Mouse (Mus musculus): ENCODE data around the gene Plin4. TPM values are rescaled to one million over a fixed set of nuclear protein-coding genes. Genes with fewer than 3 reads are reported as not detected.

Gene Plin4
- total RNA-seq (2021) (100 to 1,000 TPM; 151 to 170 TPM), polyA plus RNA-seq (2012; rRNA removed) (114 and 167 TPM in 2 replicates)
- long read RNA-seq, partial matches to known transcripts = 5 of 16 reads
- long read RNA-seq, other reads (novel, unspliced or antisense) = 11 of 16 reads

- no peaks in the 10 kb centered on the region for H3K27me3 ChIP-seq (ENCODE audit: control insufficient read depth, insufficient read depth, low read length)
- no peaks in the 10 kb centered on the region for H3K79me2 ChIP-seq (replicated peaks; ENCODE audit: control insufficient read depth, insufficient read depth, low read length)
- peak within 1 kb of the TSS; percentile 53 for H3K4me3 ChIP-seq
- no peaks in the 10 kb centered on the region for H3K36me3 ChIP-seq (ENCODE audit: control insufficient read depth, insufficient read depth, low read length)
- DNase-seq = peak; percentile 76 to 83
- H3K27ac ChIP-seq = peak within 1 kb of the TSS; percentile 96
- TF ChIP-seq POLR2A (IDR thresholded peaks at IDR 0.05; ENCODE audit: insufficient read depth, low read depth, low read length) (peak; percentile 91), EP300 (IDR thresholded peaks at IDR 0.05; ENCODE audit: insufficient read depth, low read depth, low read length) (peak; percentile 94), CTCF (IDR thresholded peaks at IDR 0.05) (peak; percentile 33)
- WGBS = 36% methylated on average over 10 of the region's 10 CpGs
- intact Hi-C loops (cut with DNase I) = no loop called here
- H3K9ac ChIP-seq (ENCODE audit: low read depth, low read length) = peak within 1 kb of the TSS; percentile 78
- H3K4me1 ChIP-seq (ENCODE audit: control insufficient read depth, insufficient read depth, low read length) = peaks cover 7% of the 10 kb centered on the region
These were observed at the start of gene Plin4 for GRCm38 (mm10) chr17:56109219-56110051. Gene Plin4 (minus strand): TSS chr17:56109803.

- 21% methylated on average over 9 of the region's 9 CpGs for WGBS
- intact Hi-C loops (cut with DNase I) = no loop called here
These were observed 44.0 kb upstream of the Plin4 start for GRCm38 (mm10) chr17:56153643-56154042.

DNA sequence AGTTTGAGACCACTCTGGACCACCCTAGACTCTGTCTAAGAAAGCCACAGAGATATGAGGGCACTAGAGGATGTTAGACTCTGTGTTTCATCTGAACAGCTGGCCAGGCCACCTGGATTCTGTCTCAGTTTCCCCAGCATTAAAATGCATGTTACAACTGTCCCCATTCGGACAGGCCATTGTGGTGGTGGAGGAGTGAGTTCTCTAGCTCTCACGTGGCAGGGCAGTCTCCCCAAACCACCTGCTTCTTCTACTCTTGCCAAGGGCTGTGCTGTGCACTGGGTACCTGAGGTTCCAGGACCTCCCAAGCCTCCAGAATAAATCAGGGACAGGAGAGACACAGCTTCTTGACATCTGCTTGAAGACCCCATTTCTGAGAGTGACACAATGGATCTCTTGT, 40.3 kb upstream of the Plin4 start:
- TF ChIP-seq POLR2A (IDR thresholded peaks at IDR 0.05; ENCODE audit: insufficient read depth, low read depth, low read length) (no peak), EP300 (IDR thresholded peaks at IDR 0.05; ENCODE audit: insufficient read depth, low read depth, low read length) (no peak), CTCF (IDR thresholded peaks at IDR 0.05) (no peak)
- peaks cover 4% of the 10 kb centered on the region for H3K27me3 ChIP-seq (ENCODE audit: control insufficient read depth, insufficient read depth, low read length)
- H3K27ac ChIP-seq = no peak overlapping the region
- H3K9ac ChIP-seq (ENCODE audit: low read depth, low read length) = no peak overlapping the region
- no peaks in the 10 kb centered on the region for H3K4me1 ChIP-seq (ENCODE audit: control insufficient read depth, insufficient read depth, low read length)
- no peak for DNase-seq
- H3K36me3 ChIP-seq (ENCODE audit: control insufficient read depth, insufficient read depth, low read length) = no peaks in the 10 kb centered on the region
- H3K79me2 ChIP-seq (replicated peaks; ENCODE audit: control insufficient read depth, insufficient read depth, low read length) = no peaks in the 10 kb centered on the region
- WGBS = 43% methylated on average over 2 of the region's 2 CpGs
- intact Hi-C loops (cut with DNase I) = no loop called here
- no peak overlapping the region for H3K4me3 ChIP-seq

More at GRCm38 (mm10) chr17:56153643-56154042, 44.0 kb upstream of the Plin4 start:
- DNase-seq = peak; percentile 72 to 74
- peaks cover 4% of the 10 kb centered on the region for H3K27me3 ChIP-seq (ENCODE audit: control insufficient read depth, insufficient read depth, low read length)
- no peaks in the 10 kb centered on the region for H3K36me3 ChIP-seq (ENCODE audit: control insufficient read depth, insufficient read depth, low read length)
- no peak for TF ChIP-seq CTCF (IDR thresholded peaks at IDR 0.05)
- TF ChIP-seq EP300 (IDR thresholded peaks at IDR 0.05; ENCODE audit: insufficient read depth, low read depth, low read length) = no peak
- no peak for TF ChIP-seq POLR2A (IDR thresholded peaks at IDR 0.05; ENCODE audit: insufficient read depth, low read depth, low read length)
- no peak overlapping the region for H3K9ac ChIP-seq (ENCODE audit: low read depth, low read length)
- H3K27ac ChIP-seq = no peak overlapping the region
- H3K4me3 ChIP-seq = no peak overlapping the region
- no peaks in the 10 kb centered on the region for H3K4me1 ChIP-seq (ENCODE audit: control insufficient read depth, insufficient read depth, low read length)
- no peaks in the 10 kb centered on the region for H3K79me2 ChIP-seq (replicated peaks; ENCODE audit: control insufficient read depth, insufficient read depth, low read length)

DNA sequence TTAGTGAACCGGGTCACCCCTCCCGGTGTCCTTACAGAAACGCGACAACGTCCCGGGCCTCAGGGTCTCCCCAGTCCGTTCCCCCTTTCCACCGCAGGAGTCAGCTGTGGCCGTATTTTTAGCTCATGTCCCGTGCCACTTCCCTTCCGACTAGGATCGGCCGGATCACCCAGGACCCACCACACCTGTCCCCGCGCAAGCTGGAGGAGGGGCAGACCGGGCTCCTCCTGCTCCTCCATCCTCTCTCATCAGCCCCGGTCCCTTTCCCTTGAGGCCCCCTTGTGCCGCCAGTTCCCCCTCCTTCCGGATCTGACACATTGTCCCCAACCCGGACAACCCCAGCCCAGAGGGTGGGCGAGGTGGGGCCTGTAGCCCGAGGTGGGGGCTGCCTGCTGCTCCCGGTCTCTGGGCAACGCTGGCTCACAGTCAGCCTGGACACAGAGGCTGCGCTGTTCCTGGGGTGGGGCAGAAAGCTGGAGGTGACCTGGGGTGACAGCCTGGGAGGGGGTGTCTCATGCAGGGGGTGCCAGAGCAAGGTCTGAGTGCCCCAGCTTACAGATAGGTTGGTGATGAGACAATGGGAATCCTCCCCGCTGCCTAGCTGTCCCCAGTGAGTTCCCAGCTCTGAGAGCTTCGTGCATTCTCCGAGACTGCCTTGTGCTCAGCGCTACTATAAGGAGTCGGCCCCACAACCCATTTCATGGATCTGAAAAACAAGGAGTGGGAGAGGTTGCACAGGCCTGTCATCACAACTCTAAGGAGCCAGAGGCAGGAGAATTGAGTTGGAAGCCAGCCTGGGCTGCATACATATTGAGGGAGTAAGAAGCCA, 39.4 kb upstream of the Plin4 start:
- Histone ChIP-seq H3K36me3 (ENCODE audit: control insufficient read depth, insufficient read depth, low read length) (no peaks in the 10 kb centered on the region), H3K27me3 (ENCODE audit: control insufficient read depth, insufficient read depth, low read length) (peaks cover 4% of the 10 kb centered on the region), H3K79me2 (replicated peaks; ENCODE audit: control insufficient read depth, insufficient read depth, low read length) (no peaks in the 10 kb centered on the region), H3K27ac (no peak overlapping the region), H3K4me1 (ENCODE audit: control insufficient read depth, insufficient read depth, low read length) (no peaks in the 10 kb centered on the region), H3K9ac (ENCODE audit: low read depth, low read length) (no peak overlapping the region), H3K4me3 (no peak overlapping the region)
- intact Hi-C loops (cut with DNase I) = no loop called here
- TF ChIP-seq EP300 (IDR thresholded peaks at IDR 0.05; ENCODE audit: insufficient read depth, low read depth, low read length) (no peak), POLR2A (IDR thresholded peaks at IDR 0.05; ENCODE audit: insufficient read depth, low read depth, low read length) (no peak), CTCF (IDR thresholded peaks at IDR 0.05) (no peak)
- DNase-seq = no peak
- 6% methylated on average over 30 of the region's 30 CpGs for WGBS

- no peak for DNase-seq
- intact Hi-C loops (cut with DNase I) = no loop called here
- H3K36me3 ChIP-seq (ENCODE audit: control insufficient read depth, insufficient read depth, low read length) = no peaks in the 10 kb centered on the region
- 24% methylated on average over 9 of the region's 9 CpGs for WGBS
- H3K79me2 ChIP-seq (replicated peaks; ENCODE audit: control insufficient read depth, insufficient read depth, low read length) = no peaks in the 10 kb centered on the region
- H3K27ac ChIP-seq = no peak overlapping the region
- H3K9ac ChIP-seq (ENCODE audit: low read depth, low read length) = no peak overlapping the region
- no peak overlapping the region for H3K4me3 ChIP-seq
- no peaks in the 10 kb centered on the region for H3K4me1 ChIP-seq (ENCODE audit: control insufficient read depth, insufficient read depth, low read length)
- no peak for TF ChIP-seq EP300 (IDR thresholded peaks at IDR 0.05; ENCODE audit: insufficient read depth, low read depth, low read length)
- no peak for TF ChIP-seq POLR2A (IDR thresholded peaks at IDR 0.05; ENCODE audit: insufficient read depth, low read depth, low read length)
- H3K27me3 ChIP-seq (ENCODE audit: control insufficient read depth, insufficient read depth, low read length) = peaks cover 4% of the 10 kb centered on the region
These were observed 38.7 kb upstream of the Plin4 start for GRCm38 (mm10) chr17:56148280-56148679.

Measured in heart, adult 2 months (tissue).